Comparison of ENCODE assay signal across 23 mouse cellular contexts in the genomic region with DNA sequence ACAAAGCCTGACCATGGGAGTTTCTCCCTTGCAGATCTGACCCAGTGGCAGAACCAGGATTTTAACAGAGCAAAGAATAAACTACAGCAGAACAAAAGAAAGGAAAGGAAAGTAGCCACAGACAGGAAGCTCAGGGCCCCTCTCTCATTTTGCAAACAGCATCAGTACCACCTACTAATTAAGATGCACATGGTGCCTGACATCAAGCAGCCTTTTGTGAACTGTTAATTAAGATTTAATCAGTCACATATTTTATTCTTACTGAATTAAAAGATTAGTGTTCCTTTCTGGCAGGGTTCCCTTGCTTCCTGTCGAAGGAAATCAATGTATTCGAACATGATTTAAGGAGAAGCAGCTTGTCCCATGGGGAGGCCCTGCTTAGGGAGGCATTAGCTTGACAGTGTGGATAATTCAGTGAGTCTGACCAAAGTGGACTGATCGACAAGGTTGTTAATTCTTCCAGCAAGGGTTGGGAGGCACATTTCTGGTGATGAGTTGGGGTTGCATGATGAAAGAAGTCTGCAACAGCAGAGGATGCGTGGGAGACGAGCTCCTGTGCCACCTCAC.
DNase-seq lines count a peak whose midpoint lies in the region; ATAC-seq and TF ChIP-seq lines count a peak whose summit lies in the region.
"Had no signal": no experiment of that assay in that cellular context is flagged by ENCODE, and none has a peak within 500 bp of the region (broad histone marks: within the 10 kb centered on the region; RNA-seq: fewer than 3 reads in every experiment).

No protein-coding gene starts in this region.

- no peaks in the 10 kb centered on the region for H3K4me1 ChIP-seq in midbrain, embryonic 14.5 days (ENCODE audit: control insufficient read depth, insufficient read depth, low read length)
- no peaks in the 10 kb centered on the region for H3K4me1 ChIP-seq in midbrain, postnatal 0 days (ENCODE audit: insufficient read depth, low read length)
- H3K4me1 ChIP-seq in limb, embryonic 10.5 days: no peaks in the 10 kb centered on the region
- H3K4me1 ChIP-seq: embryonic facial prominence, embryonic 13.5 days; forebrain, embryonic 12.5 days; heart, embryonic 12.5 days; hindbrain, embryonic 15.5 days had no signal

- H3K9me3 ChIP-seq in midbrain, embryonic 14.5 days (ENCODE audit: control insufficient read depth, low read length): no peaks in the 10 kb centered on the region
- no peaks in the 10 kb centered on the region for H3K9me3 ChIP-seq in midbrain, postnatal 0 days (ENCODE audit: low read length)
- H3K9me3 ChIP-seq in limb, embryonic 10.5 days (replicated peaks): no peaks in the 10 kb centered on the region
- H3K9me3 ChIP-seq: embryonic facial prominence, embryonic 13.5 days; forebrain, embryonic 12.5 days; heart, embryonic 12.5 days; hindbrain, embryonic 10.5 days; hindbrain, embryonic 15.5 days had no signal

- H3K4me2 ChIP-seq in midbrain, embryonic 14.5 days (ENCODE audit: low read length): no peak overlapping the region
- H3K4me2 ChIP-seq in midbrain, postnatal 0 days (ENCODE audit: low read depth, low read length, poor library complexity, severe bottlenecking): no peak overlapping the region
- H3K4me2 ChIP-seq: embryonic facial prominence, embryonic 13.5 days; forebrain, embryonic 12.5 days; heart, embryonic 12.5 days; hindbrain, embryonic 15.5 days had no signal

- DNase-seq in midbrain, embryonic 14.5 days: peak; percentile 70
- DNase-seq in midbrain, postnatal 0 days (ENCODE audit: low spot score): no peak
- peak; percentile 9 for DNase-seq in Muller cell, postnatal 12 days (ENCODE audit: inconsistent ontology term)
- peak; percentile 63 for DNase-seq in brain, embryonic 14.5 days (ENCODE audit: low read depth)
- no peak for DNase-seq in layer of hippocampus, postnatal 14 days (ENCODE audit: low spot score in 2 of 2)
- DNase-seq in limb, embryonic 10.5 days (ENCODE audit: low spot score): no peak
- no peak for DNase-seq in left cerebral cortex, adult 9 months (ENCODE audit: low spot score in 2 of 2)
- DNase-seq: adrenal gland, adult 2 months; adrenal gland, postnatal 25 days; cerebellum, adult 11 months; cerebellum, adult 9-10 months; cerebellum, postnatal 36 days; gastrocnemius, adult 2 months; gastrocnemius, postnatal 36 days; heart, adult 2 months; kidney, adult 11 months had no signal

- H3K4me3 ChIP-seq in midbrain, embryonic 14.5 days (replicated peaks; ENCODE audit: low read depth, low read length): no peak overlapping the region
- H3K4me3 ChIP-seq in midbrain, postnatal 0 days (ENCODE audit: low read depth, low read length): no peak overlapping the region
- no peak overlapping the region for H3K4me3 ChIP-seq in limb, embryonic 10.5 days
- H3K4me3 ChIP-seq: embryonic facial prominence, embryonic 13.5 days; forebrain, embryonic 12.5 days; gastrocnemius, adult 2 months; heart, adult 2 months; heart, embryonic 12.5 days; hindbrain, embryonic 10.5 days; hindbrain, embryonic 15.5 days had no signal

- 0 out of 2 replicates have a peak, but pooled peaks cover 3% of the 10 kb centered on the region for H3K27me3 ChIP-seq in midbrain, embryonic 14.5 days (ENCODE audit: control insufficient read depth, insufficient read depth, low read length)
- 0 out of 2 replicates have a peak, but pooled peaks cover 3% of the 10 kb centered on the region for H3K27me3 ChIP-seq in midbrain, postnatal 0 days (ENCODE audit: insufficient read depth, low read length)
- no peaks in the 10 kb centered on the region for H3K27me3 ChIP-seq in limb, embryonic 10.5 days (ENCODE audit: low read depth, poor library complexity, severe bottlenecking)
- H3K27me3 ChIP-seq: heart, embryonic 12.5 days; hindbrain, embryonic 15.5 days had no signal

- 30% methylated on average over 5 of the region's 5 CpGs for WGBS in midbrain, embryonic 14.5 days
- WGBS in midbrain, postnatal 0 days: 28% methylated on average over 5 of the region's 5 CpGs
- WGBS in limb, embryonic 10.5 days: 64% methylated on average over 5 of the region's 5 CpGs

- no peak for TF ChIP-seq CTCF in midbrain, postnatal 0 days (IDR thresholded peaks at IDR 0.05)
- no peak for TF ChIP-seq CTCF in brain, embryonic 14.5 days (IDR thresholded peaks at IDR 0.05; ENCODE audit: borderline replicate concordance, extremely low read depth, insufficient read depth, insufficient read length)

- no peak overlapping the region for H3K9ac ChIP-seq in midbrain, embryonic 14.5 days (replicated peaks; ENCODE audit: low read length)
- H3K9ac ChIP-seq in midbrain, postnatal 0 days (replicated peaks; ENCODE audit: low read length, poor library complexity, severe bottlenecking): no peak overlapping the region
- H3K9ac ChIP-seq: embryonic facial prominence, embryonic 13.5 days; forebrain, embryonic 12.5 days; heart, embryonic 12.5 days; hindbrain, embryonic 15.5 days had no signal

- no peak for ATAC-seq in midbrain, embryonic 14.5 days (ENCODE audit: low FRiP score, low TSS enrichment)
- no peak for ATAC-seq in midbrain, postnatal 0 days (ENCODE audit: low FRiP score)
- ATAC-seq: Patski had no signal

- TF ChIP-seq POLR2A in brain, embryonic 14.5 days (IDR thresholded peaks at IDR 0.05; ENCODE audit: borderline replicate concordance, extremely low read depth, insufficient read depth, insufficient read length, poor library complexity, severe bottlenecking): no peak

- no peak overlapping the region for H3K27ac ChIP-seq in midbrain, embryonic 14.5 days (replicated peaks; ENCODE audit: low read depth, low read length)
- H3K27ac ChIP-seq in midbrain, postnatal 0 days (ENCODE audit: low read depth, low read length): no peak overlapping the region
- H3K27ac ChIP-seq in limb, embryonic 10.5 days: no peak overlapping the region
- H3K27ac ChIP-seq: embryonic facial prominence, embryonic 13.5 days; forebrain, embryonic 12.5 days; gastrocnemius, adult 2 months; heart, adult 2 months; hindbrain, embryonic 10.5 days; hindbrain, embryonic 15.5 days had no signal

- no peaks in the 10 kb centered on the region for H3K36me3 ChIP-seq in midbrain, embryonic 14.5 days (ENCODE audit: control insufficient read depth, insufficient read depth, low read length)
- H3K36me3 ChIP-seq in midbrain, postnatal 0 days (ENCODE audit: insufficient read depth, low read length): no peaks in the 10 kb centered on the region
- H3K36me3 ChIP-seq in limb, embryonic 10.5 days: no peaks in the 10 kb centered on the region
- H3K36me3 ChIP-seq: embryonic facial prominence, embryonic 13.5 days; forebrain, embryonic 12.5 days; G1E; heart, embryonic 12.5 days; hindbrain, embryonic 10.5 days; hindbrain, embryonic 15.5 days had no signal

Comparison
In these comparisons a context has a peak if more than half of its experiments do, and no peak if none do; other contexts are left out.
1. DNase-seq: peak in midbrain, embryonic 14.5 days (single experiment), Muller cell, postnatal 12 days (single experiment) and brain, embryonic 14.5 days (single experiment); none in midbrain, postnatal 0 days (single experiment), layer of hippocampus, postnatal 14 days (0 of 2), limb, embryonic 10.5 days (single experiment) and left cerebral cortex, adult 9 months (0 of 2).